Mouse (Mus musculus): ENCODE measurements around the gene Gm20388.

The Gm20388 gene

GRCm38 (mm10) chr8:122398186-122398585 is 2487.5 kb downstream of the Gm20388 start:
- no peak for DNase-seq (ENCODE audit: low spot score in 2 of 2)

DNA sequence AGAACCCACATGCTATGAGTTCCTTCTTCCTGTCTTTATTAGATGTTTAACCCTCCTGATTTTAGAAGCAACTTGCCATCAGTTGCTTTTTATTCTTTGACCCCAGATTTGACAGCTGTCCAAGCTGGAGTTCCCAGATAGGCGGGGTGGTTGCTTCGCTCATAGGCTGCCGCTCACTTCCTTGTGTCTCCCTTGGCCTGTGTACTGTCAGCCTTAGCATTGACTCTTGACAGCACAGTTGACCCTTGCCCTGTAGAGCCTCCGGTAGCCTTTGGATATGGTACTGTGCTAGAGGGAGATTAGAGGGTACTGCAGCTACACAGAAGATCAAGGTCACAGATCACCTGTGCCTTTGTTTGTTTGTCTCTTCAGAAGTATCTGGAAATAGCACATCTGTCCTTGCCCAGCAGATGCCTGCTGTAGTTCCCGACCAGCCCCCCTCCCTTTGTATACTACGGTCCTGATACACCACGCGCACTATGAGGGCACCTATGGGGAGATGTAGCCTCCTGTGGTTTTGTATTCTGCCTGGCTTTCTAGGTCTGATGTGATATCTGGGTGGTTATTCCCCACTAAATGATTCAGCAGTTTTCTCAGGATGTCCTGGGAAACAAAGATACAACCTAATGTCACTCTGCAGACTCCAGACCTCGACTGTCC is 2494.6 kb downstream of the Gm20388 start:
- DNase-seq (ENCODE audit: low spot score in 2 of 2): no peak

DNA sequence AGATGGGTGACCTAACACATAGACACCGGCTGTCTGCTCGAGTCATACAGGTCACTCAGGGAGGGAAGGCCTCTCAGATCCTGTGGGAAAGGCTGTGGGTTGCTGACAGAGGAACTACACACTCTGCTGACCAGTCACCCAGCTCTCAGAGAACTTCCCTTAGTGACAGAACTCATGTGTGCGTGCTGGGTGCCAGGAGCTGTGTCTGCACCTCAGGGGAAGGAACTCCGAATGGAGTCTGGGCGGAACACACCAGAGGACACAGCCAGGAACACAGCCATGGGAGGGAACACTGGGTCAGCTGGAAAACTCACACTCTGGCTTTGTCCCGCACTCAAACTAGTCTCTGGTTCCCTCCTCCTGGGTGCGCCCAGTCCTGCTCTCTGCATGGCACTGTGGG is 2497.0 kb downstream of the Gm20388 start:
- DNase-seq (ENCODE audit: low spot score in 2 of 2): no peak

GRCm38 (mm10) chr8:122414311-122414710 is 2503.7 kb downstream of the Gm20388 start:
- no peak for DNase-seq (ENCODE audit: low spot score in 2 of 2)

DNA sequence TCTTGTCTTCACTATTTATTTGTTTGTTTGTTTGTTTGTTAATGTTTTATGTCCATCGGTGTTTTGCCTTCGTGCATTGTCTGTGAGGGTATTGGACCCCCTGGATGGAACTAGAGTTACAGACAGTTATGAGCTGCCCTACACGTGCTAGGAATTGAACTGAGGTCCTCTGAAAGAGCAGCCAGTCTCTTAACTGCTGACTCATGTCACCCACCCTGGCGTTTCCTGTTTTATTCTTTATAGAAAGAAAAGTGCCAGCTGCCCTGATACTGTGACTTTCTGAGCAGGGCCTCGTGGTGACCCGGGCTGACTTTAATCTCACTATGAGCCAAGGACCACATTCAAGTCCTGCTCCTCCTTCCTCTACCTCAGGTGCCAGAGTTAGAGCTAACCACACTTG is 2504.9 kb downstream of the Gm20388 start:
- no peak for DNase-seq (ENCODE audit: low spot score in 2 of 2)

DNA sequence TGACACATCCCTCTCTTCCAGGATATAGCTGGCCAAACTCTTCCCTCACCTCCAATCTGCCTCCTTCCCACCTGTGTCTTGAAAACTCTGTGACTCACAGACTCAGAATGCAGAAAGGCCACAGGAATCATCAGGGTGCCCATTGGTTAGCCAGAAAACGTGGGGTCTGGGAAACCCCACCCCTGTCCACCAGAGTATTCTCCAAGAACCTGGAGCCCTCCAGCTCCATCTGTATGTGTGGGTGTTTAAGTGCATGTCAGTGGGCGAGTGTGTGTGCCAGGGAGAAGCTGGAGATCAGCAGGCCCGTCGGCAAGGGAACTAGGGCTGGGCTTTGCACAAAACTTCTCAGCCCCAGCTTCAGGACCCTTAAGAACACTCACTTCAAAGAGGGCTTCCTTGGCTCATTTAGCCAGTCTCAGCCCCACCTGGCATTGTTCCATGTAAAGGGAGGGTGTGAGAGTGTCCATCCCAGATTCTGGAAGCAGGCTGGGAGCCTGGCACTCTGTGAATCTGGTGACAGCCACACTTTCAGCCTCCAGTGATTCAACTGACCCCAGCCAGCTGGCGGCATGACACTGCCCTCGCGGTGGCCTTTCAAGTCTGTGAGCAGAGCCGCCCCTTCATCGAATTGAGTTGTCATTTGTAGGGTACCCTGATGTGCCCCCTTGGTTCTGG is 2509.4 kb downstream of the Gm20388 start:
- DNase-seq (ENCODE audit: low spot score in 2 of 2): peak in 1 of 2 experiments; percentile 67

DNA sequence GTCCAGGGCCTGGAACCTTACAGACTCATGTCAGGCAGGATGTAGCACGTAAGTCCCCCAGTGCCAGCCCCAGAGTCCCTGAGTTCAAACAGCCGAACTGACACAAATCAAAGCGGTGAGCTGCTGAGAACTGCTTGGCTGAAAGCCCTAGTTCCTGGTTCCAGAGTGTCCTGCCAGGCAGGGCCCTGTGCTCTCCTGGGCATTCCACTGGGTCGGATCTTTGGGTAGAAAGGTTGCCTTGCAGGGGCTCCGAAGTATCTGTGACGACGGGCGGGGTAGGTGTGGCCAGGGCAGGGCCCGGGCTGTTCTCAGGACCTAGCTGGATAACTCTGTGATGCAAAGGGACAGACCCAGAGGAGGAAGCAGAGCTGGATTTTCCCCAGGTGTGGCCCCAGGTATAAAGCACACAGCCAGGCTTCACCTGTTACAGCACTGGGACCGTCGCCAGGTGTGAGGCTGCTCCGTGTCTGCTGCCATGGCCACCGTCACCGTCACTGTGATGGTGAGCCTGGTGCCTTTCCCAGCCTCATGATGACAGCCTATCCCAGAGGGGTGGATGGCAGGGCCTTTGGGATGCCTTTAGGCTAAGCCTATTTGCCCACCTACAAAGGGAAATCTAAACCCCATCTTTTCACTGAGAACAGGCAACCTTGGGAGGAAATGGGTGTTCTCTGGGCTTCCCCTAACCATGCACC is 2510.9 kb downstream of the Gm20388 start, which contains the start of gene Il17c:
Gene Il17c (plus strand): TSS at position 645 of the 695 bp plus-strand sequence.
- DNase-seq (ENCODE audit: low spot score in 2 of 2): no peak

DNA sequence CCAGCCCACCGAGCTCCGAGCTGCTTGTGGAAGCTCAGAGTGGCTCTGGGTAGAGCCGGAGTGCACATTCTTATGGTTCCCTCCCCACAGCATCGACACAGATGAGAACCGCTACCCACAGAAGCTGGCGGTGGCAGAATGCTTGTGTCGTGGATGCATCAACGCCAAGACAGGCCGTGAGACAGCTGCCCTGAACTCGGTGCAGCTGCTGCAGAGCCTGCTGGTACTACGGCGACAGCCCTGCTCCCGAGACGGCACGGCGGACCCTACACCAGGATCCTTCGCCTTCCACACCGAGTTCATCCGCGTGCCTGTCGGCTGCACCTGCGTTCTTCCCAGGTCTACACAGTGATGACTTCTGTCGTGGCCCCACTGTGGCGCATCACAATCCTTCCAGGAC is 2512.6 kb downstream of the Gm20388 start:
- no peak for DNase-seq (ENCODE audit: low spot score in 2 of 2)

- DNase-seq (ENCODE audit: low spot score in 2 of 2): no peak
Measured at GRCm38 (mm10) chr8:122423659-122424058, 2513.0 kb downstream of the Gm20388 start.

GRCm38 (mm10) chr8:122426145-122426544 is 2515.5 kb downstream of the Gm20388 start:
- DNase-seq (ENCODE audit: low spot score in 2 of 2): no peak

- DNase-seq (ENCODE audit: low spot score in 2 of 2): no peak
Measured at GRCm38 (mm10) chr8:122427607-122428006, 2517.0 kb downstream of the Gm20388 start.

GRCm38 (mm10) chr8:122428163-122428562 is 2517.5 kb downstream of the Gm20388 start:
- DNase-seq (ENCODE audit: low spot score in 2 of 2): no peak

- no peak for DNase-seq (ENCODE audit: low spot score in 2 of 2)
Measured at GRCm38 (mm10) chr8:122430058-122430636, 2519.5 kb downstream of the Gm20388 start.

- DNase-seq (ENCODE audit: low spot score in 2 of 2): no peak
Measured at GRCm38 (mm10) chr8:122430646-122431045, 2520.0 kb downstream of the Gm20388 start.

DNA sequence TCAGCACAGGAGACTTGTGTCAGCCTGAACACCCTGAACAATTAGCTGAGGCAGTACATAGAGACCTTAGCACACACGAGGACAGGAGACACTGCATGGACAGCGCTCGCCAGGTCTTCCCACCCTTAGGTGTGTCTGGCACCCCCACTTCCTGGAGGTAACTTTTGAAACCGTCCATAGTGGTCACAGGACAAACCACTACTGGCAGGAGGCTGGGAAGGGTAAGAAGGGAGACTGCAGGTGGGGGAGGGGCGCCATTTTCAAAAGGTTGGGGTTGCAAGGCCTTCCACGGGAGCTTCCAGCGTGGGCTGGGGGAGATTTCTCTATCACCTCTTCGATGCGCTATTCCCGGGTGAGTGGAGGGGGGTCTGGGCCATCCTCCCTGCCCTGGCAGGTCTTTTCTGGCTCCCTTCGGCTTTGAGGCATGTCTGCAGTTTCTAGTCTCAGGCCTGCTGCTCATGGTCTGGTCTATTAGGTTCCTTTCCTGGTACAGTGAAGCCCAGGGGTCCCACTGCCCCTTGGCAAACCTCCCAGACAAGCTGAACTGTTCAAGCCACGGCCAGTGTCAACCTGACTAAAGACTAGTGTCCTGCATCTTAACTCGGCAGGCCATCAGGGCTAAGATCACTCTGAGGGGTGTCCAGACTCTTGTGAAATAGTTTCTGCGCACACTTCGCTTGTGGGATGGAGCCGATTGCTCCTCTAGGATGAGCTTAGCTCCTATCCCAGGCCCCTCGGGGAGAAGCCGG is 2521.2 kb downstream of the Gm20388 start:
- no peak for DNase-seq (ENCODE audit: low spot score in 2 of 2)

DNA sequence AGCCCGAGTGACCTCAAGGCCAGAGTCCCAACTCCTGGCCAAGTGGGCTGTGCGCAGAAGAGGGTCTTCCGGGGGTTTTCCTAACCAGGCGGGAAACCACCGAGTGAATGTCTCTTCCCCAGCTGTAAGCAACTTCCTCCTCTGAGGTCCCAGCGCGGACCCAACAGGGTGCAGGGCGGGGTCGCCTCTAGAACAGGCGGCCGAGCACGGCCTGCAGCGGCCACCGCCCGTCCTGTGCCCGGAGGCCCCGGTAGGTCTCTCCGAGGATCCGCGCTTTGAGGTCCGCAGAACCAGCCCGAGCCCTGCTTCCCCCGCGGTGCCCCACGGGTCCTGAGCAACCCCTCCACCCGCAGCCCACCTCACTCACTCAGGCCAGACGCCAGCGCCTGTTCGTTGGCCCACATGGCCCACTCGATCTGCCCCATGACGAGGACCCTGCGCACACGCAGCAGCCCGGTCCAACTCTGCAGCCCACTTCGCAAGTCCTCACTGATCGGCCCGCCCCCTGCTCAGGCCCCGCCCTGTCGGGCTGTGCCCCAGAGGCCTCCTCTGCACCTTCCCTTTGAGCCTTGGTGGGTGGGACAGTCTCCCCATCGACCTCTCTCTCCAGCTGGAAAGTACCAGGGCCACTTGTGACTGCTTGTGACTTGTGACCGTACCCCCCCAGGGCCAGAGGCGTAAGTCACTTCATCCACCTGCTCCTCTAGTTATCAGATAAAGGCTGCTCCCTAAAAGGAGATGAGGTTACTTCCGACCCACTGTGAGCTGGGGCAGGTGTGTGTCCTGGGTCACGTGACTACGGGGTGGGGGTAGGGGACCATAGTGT is 2522.0 kb downstream of the Gm20388 start, which contains the start of gene Cyba:
Gene Cyba (minus strand): TSS at position 488 of the 826 bp plus-strand sequence.
- DNase-seq (ENCODE audit: low spot score in 2 of 2): no peak

DNA sequence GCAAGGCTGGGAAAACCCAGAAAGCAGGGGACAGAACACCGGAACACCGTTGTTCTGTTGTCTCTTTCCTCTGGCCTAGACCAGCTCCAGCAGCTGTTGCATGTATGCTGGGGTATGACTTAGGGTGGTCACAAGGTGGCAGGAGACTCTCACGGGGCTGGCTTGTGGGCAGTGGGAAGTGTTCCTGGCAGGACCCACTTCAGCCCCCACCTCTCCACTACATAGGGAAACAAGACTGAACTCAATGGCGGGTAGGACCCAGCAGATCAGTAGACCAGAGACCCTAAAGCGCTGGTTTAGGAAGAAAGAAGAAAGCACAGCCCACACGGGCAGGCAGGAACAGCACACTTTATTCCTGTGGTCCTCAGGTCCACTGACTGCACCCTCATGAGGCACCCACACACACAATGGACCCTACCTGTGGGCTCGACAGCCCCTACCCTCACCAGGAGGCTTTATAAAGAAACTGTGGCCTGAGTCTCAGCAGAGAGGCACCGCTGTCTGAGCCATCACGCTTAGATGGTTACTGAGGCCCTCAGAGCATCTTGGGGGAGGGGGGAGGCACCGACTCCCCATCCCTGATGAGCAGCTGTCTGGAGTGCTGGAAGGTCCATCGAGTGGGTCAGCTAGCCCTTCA is 2522.7 kb downstream of the Gm20388 start:
- no peak for DNase-seq (ENCODE audit: low spot score in 2 of 2)

DNA sequence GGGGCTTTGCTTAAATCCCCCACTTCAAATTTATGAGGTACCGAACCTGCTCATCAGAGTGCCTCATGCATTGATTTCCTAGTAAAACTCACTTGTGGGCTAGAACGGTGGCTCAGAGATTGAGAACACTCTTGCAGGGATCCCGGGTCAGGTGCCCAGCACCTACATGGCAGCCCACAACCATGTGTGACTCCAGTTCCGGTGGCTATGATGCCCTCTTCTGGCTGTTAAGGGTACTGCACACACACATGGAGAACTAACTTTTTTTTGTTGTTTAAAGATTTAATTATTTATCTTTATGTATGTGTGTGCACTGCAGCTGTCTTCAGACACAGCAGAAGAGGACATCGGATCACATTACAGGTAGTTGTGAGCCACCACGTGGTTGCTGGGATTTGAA is 2524.7 kb downstream of the Gm20388 start:
- DNase-seq (ENCODE audit: low spot score in 2 of 2): no peak

DNA sequence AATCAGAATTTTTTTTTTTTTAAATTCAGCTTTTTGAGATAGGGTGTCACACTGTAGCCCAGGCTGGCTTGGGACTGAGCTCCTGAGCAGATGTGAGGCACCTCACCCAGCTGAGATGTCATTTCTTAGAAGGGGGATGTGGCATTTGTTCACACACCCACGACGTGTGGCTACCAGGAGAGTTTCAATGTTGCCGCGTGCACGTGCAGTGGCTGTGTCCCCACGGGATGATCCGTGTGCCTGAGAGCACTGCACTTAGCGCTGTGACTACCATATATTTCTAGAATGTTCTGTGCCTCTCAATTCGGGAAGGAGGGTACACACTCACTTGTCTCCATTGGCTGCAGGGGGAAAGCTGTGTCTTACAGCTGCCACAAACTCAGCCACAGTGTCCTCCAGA is 2525.5 kb downstream of the Gm20388 start:
- no peak for DNase-seq (ENCODE audit: low spot score in 2 of 2)

GRCm38 (mm10) chr8:122436586-122437125 is 2526.0 kb downstream of the Gm20388 start:
- DNase-seq (ENCODE audit: low spot score in 2 of 2): no peak

All from left cerebral cortex, adult 9 months (tissue).